Comparison of ENCODE assay signal across 8 mouse cellular contexts in genomic region chr10:59974786-59975185, GRCm38 (mm10). TPM values are rescaled to one million over a fixed set of nuclear protein-coding genes. Genes with fewer than 3 reads are reported as not detected.
A peak's percentile ranks its signal among the peaks of the same experiment; 100 is the strongest.
DNase-seq lines count a peak whose midpoint lies in the region; ATAC-seq and TF ChIP-seq lines count a peak whose summit lies in the region.
"Had no signal": no experiment of that assay in that cellular context is flagged by ENCODE, and none has a peak within 500 bp of the region (broad histone marks: within the 10 kb centered on the region; RNA-seq: fewer than 3 reads in every experiment).

No protein-coding gene starts in this region.

- 63% methylated on average over 3 of the region's 3 CpGs for WGBS in embryonic facial prominence, embryonic 11.5 days
- 53% methylated on average over 3 of the region's 3 CpGs for WGBS in hindbrain, embryonic 14.5 days
- WGBS in lung, embryonic 16.5 days = 35% methylated on average over 3 of the region's 3 CpGs

- H3K27me3 ChIP-seq in MEL (ENCODE audit: control insufficient read depth in 1 of 2, insufficient read depth in 2 of 2, low read length in 2 of 2) = no peaks in the 10 kb centered on the region
- no peaks in the 10 kb centered on the region for H3K27me3 ChIP-seq in embryonic facial prominence, embryonic 11.5 days (ENCODE audit: control insufficient read depth, insufficient read depth, low read length)
- H3K27me3 ChIP-seq in hindbrain, embryonic 14.5 days (ENCODE audit: control insufficient read depth, insufficient read depth, low read length) = no peaks in the 10 kb centered on the region
- peaks cover 5% of the 10 kb centered on the region; the same call in 1 of the 2 replicates for H3K27me3 ChIP-seq in lung, embryonic 16.5 days (ENCODE audit: control insufficient read depth, insufficient read depth, low read depth, low read length)

- peak; percentile 75 for DNase-seq in MEL (ENCODE audit: low read depth, low spot score)
- DNase-seq in embryonic facial prominence, embryonic 11.5 days (ENCODE audit: low spot score) = no peak
- no peak for DNase-seq in hindbrain, embryonic 14.5 days (ENCODE audit: low spot score)
- DNase-seq in thymus, postnatal 36 days = peak; percentile 64 to 66
- DNase-seq in gastrocnemius, adult 8-10 months (ENCODE audit: low spot score in 2 of 2) = no peak
- DNase-seq in adrenal gland, postnatal 4 days (ENCODE audit: low spot score in 2 of 2) = no peak

- TF ChIP-seq POLR2A in MEL (IDR thresholded peaks at IDR 0.05; ENCODE audit: control insufficient read depth in 1 of 2, insufficient read depth in 1 of 2, low read depth in 1 of 2, low read length in 2 of 2, poor library complexity in 1 of 2) = no peak

- TF ChIP-seq CTCF in MEL (IDR thresholded peaks at IDR 0.05 in 2 of 3, conservative IDR thresholded peaks at IDR 0.05 in 1 of 3; ENCODE audit: control insufficient read depth in 1 of 3, insufficient read depth in 1 of 3, low read depth in 2 of 3, low read length in 3 of 3, poor library complexity in 1 of 3, severe bottlenecking in 1 of 3) = no peak

- no peaks in the 10 kb centered on the region for H3K9me3 ChIP-seq in MEL (replicated peaks; ENCODE audit: insufficient read depth, low read length)
- no peaks in the 10 kb centered on the region for H3K9me3 ChIP-seq in embryonic facial prominence, embryonic 11.5 days (replicated peaks; ENCODE audit: control insufficient read depth, low read length)
- no peaks in the 10 kb centered on the region for H3K9me3 ChIP-seq in hindbrain, embryonic 14.5 days (ENCODE audit: control insufficient read depth, low read length)
- H3K9me3 ChIP-seq in lung, embryonic 16.5 days (ENCODE audit: control insufficient read depth, low read length) = no peaks in the 10 kb centered on the region

- no peak overlapping the region for H3K4me3 ChIP-seq in MEL (ENCODE audit: control insufficient read depth in 1 of 2, insufficient read depth in 1 of 2, low read depth in 2 of 2, low read length in 2 of 2)
- no peak overlapping the region for H3K4me3 ChIP-seq in embryonic facial prominence, embryonic 11.5 days (ENCODE audit: low read depth, low read length)
- H3K4me3 ChIP-seq in hindbrain, embryonic 14.5 days (replicated peaks; ENCODE audit: low read length) = no peak overlapping the region
- no peak overlapping the region for H3K4me3 ChIP-seq in lung, embryonic 16.5 days (ENCODE audit: low read length)
- H3K4me3 ChIP-seq: erythroblast, embryonic 14.5 days had no signal

- H3K27ac ChIP-seq in MEL (ENCODE audit: control insufficient read depth, low read depth, low read length) = peak overlapping the region; percentile 23
- no peak overlapping the region; the same call in 1 of the 2 replicates for H3K27ac ChIP-seq in embryonic facial prominence, embryonic 11.5 days (replicated peaks; ENCODE audit: low read depth, low read length)
- H3K27ac ChIP-seq in hindbrain, embryonic 14.5 days = no peak overlapping the region
- H3K27ac ChIP-seq in lung, embryonic 16.5 days (ENCODE audit: low read length) = peak overlapping the region; percentile 82

- H3K9ac ChIP-seq in MEL (ENCODE audit: control insufficient read depth, low read depth, low read length, poor library complexity, severe bottlenecking) = peak overlapping the region; percentile 61; the same call in 1 of the 2 replicates
- H3K9ac ChIP-seq in embryonic facial prominence, embryonic 11.5 days (replicated peaks; ENCODE audit: low read length) = no peak overlapping the region; the same call in 1 of the 2 replicates
- H3K9ac ChIP-seq in hindbrain, embryonic 14.5 days = peak overlapping the region; percentile 35; the same call in 1 of the 2 replicates
- H3K9ac ChIP-seq in lung, embryonic 16.5 days (ENCODE audit: low read length) = peak overlapping the region; percentile 42; the same call in 1 of the 2 replicates

- no peak for ATAC-seq in embryonic facial prominence, embryonic 11.5 days (replicated peaks; ENCODE audit: insufficient number of reproducible peaks, low FRiP score, low TSS enrichment, low read depth)
- no peak for ATAC-seq in hindbrain, embryonic 14.5 days (ENCODE audit: low FRiP score)
- ATAC-seq in lung, embryonic 16.5 days (ENCODE audit: low read depth) = peak; percentile 75

- no peaks in the 10 kb centered on the region for H3K79me2 ChIP-seq in MEL (ENCODE audit: control insufficient read depth, insufficient read depth, low read length, poor library complexity)

- peak overlapping the region; percentile 14; the same call in 1 of the 2 replicates for H3K4me2 ChIP-seq in embryonic facial prominence, embryonic 11.5 days (ENCODE audit: low read depth, low read length)
- H3K4me2 ChIP-seq in hindbrain, embryonic 14.5 days (replicated peaks) = no peak overlapping the region
- peak overlapping the region; percentile 44 for H3K4me2 ChIP-seq in lung, embryonic 16.5 days (ENCODE audit: low read depth, low read length)

- H3K36me3 ChIP-seq in MEL (ENCODE audit: control insufficient read depth in 1 of 2, insufficient read depth in 2 of 2, low read length in 2 of 2) = peaks cover 0 to 32% of the 10 kb centered on the region in 2 experiments; a peak in 2 of 4 replicates
- H3K36me3 ChIP-seq in embryonic facial prominence, embryonic 11.5 days (replicated peaks; ENCODE audit: control insufficient read depth, insufficient read depth, low read depth, low read length) = no peaks in the 10 kb centered on the region
- H3K36me3 ChIP-seq in hindbrain, embryonic 14.5 days (replicated peaks; ENCODE audit: control insufficient read depth, insufficient read depth) = no peaks in the 10 kb centered on the region
- H3K36me3 ChIP-seq in lung, embryonic 16.5 days (ENCODE audit: control insufficient read depth, insufficient read depth, low read length) = no peaks in the 10 kb centered on the region

- TF ChIP-seq RAD21 in MEL (IDR thresholded peaks at IDR 0.05; ENCODE audit: low read depth, low read length) = no peak

- peaks cover 24 to 48% of the 10 kb centered on the region in 2 experiments for H3K4me1 ChIP-seq in MEL (ENCODE audit: control insufficient read depth in 1 of 2, insufficient read depth in 2 of 2, low read length in 2 of 2)
- peaks cover 4% of the 10 kb centered on the region for H3K4me1 ChIP-seq in embryonic facial prominence, embryonic 11.5 days (ENCODE audit: control insufficient read depth, insufficient read depth, low read length)
- peaks cover 26% of the 10 kb centered on the region for H3K4me1 ChIP-seq in hindbrain, embryonic 14.5 days (replicated peaks; ENCODE audit: control insufficient read depth, insufficient read depth, low read length)
- H3K4me1 ChIP-seq in lung, embryonic 16.5 days (replicated peaks; ENCODE audit: control insufficient read depth, insufficient read depth, low read length) = peaks cover 54% of the 10 kb centered on the region

- peak; percentile 38 to 78; a peak in 3 of 4 replicates for TF ChIP-seq EP300 in MEL (IDR thresholded peaks at IDR 0.05; ENCODE audit: low read depth in 1 of 2, low read length in 2 of 2)

TF ChIP-seq in MEL, 35 proteins besides CTCF, POLR2A, EP300 and RAD21 (continues in another document):
- TF ChIP-seq JUND (IDR thresholded peaks at IDR 0.05; ENCODE audit: low read depth, low read length) (no peak), MAZ (IDR thresholded peaks at IDR 0.05; ENCODE audit: low read depth, low read length) (peak; percentile 71), USF1 (IDR thresholded peaks at IDR 0.05; ENCODE audit: low read depth, low read length) (0 out of 2 replicates have a peak, but pooled peaks have one; percentile 18), RCOR1 (IDR thresholded peaks at IDR 0.05; ENCODE audit: low read depth, low read length) (peak; percentile 48; the same call in 1 of the 2 replicates), NELFE (IDR thresholded peaks at IDR 0.05; ENCODE audit: low read depth, low read length) (peak; percentile 10), SMC3 (IDR thresholded peaks at IDR 0.05; ENCODE audit: low read depth, low read length) (no peak), MXI1 (IDR thresholded peaks at IDR 0.05; ENCODE audit: low read depth, low read length) (peak; percentile 60; the same call in 1 of the 2 replicates), ELF1 (IDR thresholded peaks at IDR 0.05; ENCODE audit: low read depth, low read length) (no peak), USF2 (IDR thresholded peaks at IDR 0.05; ENCODE audit: borderline replicate concordance in 1 of 2, insufficient read depth in 1 of 2, low read depth in 1 of 2, low read length in 2 of 2) (no peak), ZC3H11A (IDR thresholded peaks at IDR 0.05; ENCODE audit: low read depth, low read length) (no peak)

RNA-seq across cellular contexts. Expression of gene Ddit4, which starts 23.2 kb away (rescaled TPM):
- 2.6 and 40.6 TPM in 2 replicates for total RNA-seq in MEL (2012; rRNA removed)
- 10 to 100 TPM in 1 of 2 experiments, not detected in 1; 11.6 TPM for polyA plus RNA-seq in MEL (2012; ENCODE audit: insufficient read depth in 1 of 2, insufficient read length in 2 of 2, low read depth in 1 of 2, low replicate concordance in 2 of 2, missing spikeins in 1 of 2)
- 6.3 and 6.9 TPM in 2 replicates for polyA plus RNA-seq in embryonic facial prominence, embryonic 11.5 days (2014; fragmentation: Nextera tagmentation; extraction: Ambion mirVana)
- polyA plus RNA-seq in hindbrain, embryonic 14.5 days (2014; fragmentation: Nextera tagmentation; extraction: Ambion mirVana) = 8.8 and 10.5 TPM in 2 replicates
- 36.3 and 39.3 TPM in 2 replicates for polyA plus RNA-seq in lung, embryonic 16.5 days (2015; fragmentation: Nextera tagmentation; extraction: Ambion mirVana)
- 10 to 100 TPM in 2 of 4 experiments, 1 to 10 TPM in 2; 4.7 to 45.4 (median 9.4) TPM for total RNA-seq in gastrocnemius, adult 8-10 months (2022)
- 10 to 100 TPM; 59.7 to 80.6 TPM for total RNA-seq in adrenal gland, postnatal 4 days (2021)

RNA-seq across cellular contexts. Expression of gene Ascc1, which starts 27.8 kb away (rescaled TPM):
- 17.0 and 17.1 TPM in 2 replicates for total RNA-seq in MEL (2012; rRNA removed)
- polyA plus RNA-seq in MEL (2012; ENCODE audit: insufficient read depth in 1 of 2, insufficient read length in 2 of 2, low read depth in 1 of 2, low replicate concordance in 2 of 2, missing spikeins in 1 of 2) = 10 to 100 TPM in 1 of 2 experiments, not detected in 1; 37.9 TPM
- polyA plus RNA-seq in embryonic facial prominence, embryonic 11.5 days (2014; fragmentation: Nextera tagmentation; extraction: Ambion mirVana) = 43.9 and 48.7 TPM in 2 replicates
- polyA plus RNA-seq in hindbrain, embryonic 14.5 days (2014; fragmentation: Nextera tagmentation; extraction: Ambion mirVana) = 45.6 and 45.9 TPM in 2 replicates
- polyA plus RNA-seq in lung, embryonic 16.5 days (2015; fragmentation: Nextera tagmentation; extraction: Ambion mirVana) = 48.2 and 51.6 TPM in 2 replicates
- total RNA-seq in gastrocnemius, adult 8-10 months (2022) = 10 to 100 TPM; 13.9 to 18.9 (median 14.3) TPM
- 10 to 100 TPM; 35.7 to 38.0 TPM for total RNA-seq in adrenal gland, postnatal 4 days (2021)

RNA-seq across cellular contexts. Expression of gene Anapc16, which starts 28.1 kb away (rescaled TPM):
- 61.5 and 73.0 TPM in 2 replicates for total RNA-seq in MEL (2012; rRNA removed)
- polyA plus RNA-seq in MEL (2012; ENCODE audit: insufficient read depth in 1 of 2, insufficient read length in 2 of 2, low read depth in 1 of 2, low replicate concordance in 2 of 2, missing spikeins in 1 of 2) = 10 to 100 TPM in 1 of 2 experiments, not detected in 1; 53.7 TPM
- polyA plus RNA-seq in embryonic facial prominence, embryonic 11.5 days (2014; fragmentation: Nextera tagmentation; extraction: Ambion mirVana) = 88.7 and 93.8 TPM in 2 replicates
- polyA plus RNA-seq in hindbrain, embryonic 14.5 days (2014; fragmentation: Nextera tagmentation; extraction: Ambion mirVana) = 94.2 and 110 TPM in 2 replicates
- polyA plus RNA-seq in lung, embryonic 16.5 days (2015; fragmentation: Nextera tagmentation; extraction: Ambion mirVana) = 103 and 104 TPM in 2 replicates
- 10 to 100 TPM; 39.3 to 51.5 (median 43.3) TPM for total RNA-seq in gastrocnemius, adult 8-10 months (2022)
- 10 to 100 TPM; 82.2 to 88.4 TPM for total RNA-seq in adrenal gland, postnatal 4 days (2021)

Comparison
In these comparisons a context has a peak if more than half of its experiments do, and no peak if none do; other contexts are left out.
1. DNase-seq: peak in MEL (single experiment) and thymus, postnatal 36 days (2 of 2); none in embryonic facial prominence, embryonic 11.5 days (single experiment), hindbrain, embryonic 14.5 days (single experiment), gastrocnemius, adult 8-10 months (0 of 2) and adrenal gland, postnatal 4 days (0 of 2).
2. H3K27ac ChIP-seq: peak in MEL (single experiment) and lung, embryonic 16.5 days (single experiment); none in embryonic facial prominence, embryonic 11.5 days (single experiment) and hindbrain, embryonic 14.5 days (single experiment).